Mouse (Mus musculus) v-Abl transformed pro-B cells (cell line): Measurements from ENCODE around the gene Sema3c.

Experiments used
- in situ Hi-C, 2 experiments: fragments of 400-800 bp; cut with MboI; formaldehyde crosslinking; loops; one replicate each; pipeline ENCODE4 v1.15.1; 2025; ENCODE audit not compliant: unreplicated experiment in 2 of 2

Gene Sema3c

GRCm38 (mm10) chr5:17639519-17639918, 65.4 kb downstream of the Sema3c start:
- in situ Hi-C loops: no loop called here

GRCm38 (mm10) chr5:17647643-17648226, 73.7 kb downstream of the Sema3c start:
- in situ Hi-C loops: no loop called here

- in situ Hi-C loops: no loop called here
Measured at GRCm38 (mm10) chr5:17648865-17649542, 74.9 kb downstream of the Sema3c start.

- in situ Hi-C loops: no loop called here
Measured at GRCm38 (mm10) chr5:17661223-17661622, 87.1 kb downstream of the Sema3c start.

- in situ Hi-C loops: no loop called here
Measured at GRCm38 (mm10) chr5:17671356-17671755, 97.3 kb downstream of the Sema3c start.

- in situ Hi-C loops: no loop called here
Measured at GRCm38 (mm10) chr5:17680862-17681261, 106.8 kb downstream of the Sema3c start.

GRCm38 (mm10) chr5:17689121-17689520, 115.0 kb downstream of the Sema3c start:
- in situ Hi-C loops: no loop called here

- in situ Hi-C loops: no loop called here
Measured at GRCm38 (mm10) chr5:17689604-17690003, 115.5 kb downstream of the Sema3c start.

GRCm38 (mm10) chr5:17695366-17695765, 121.3 kb downstream of the Sema3c start:
- in situ Hi-C loops: no loop called here

GRCm38 (mm10) chr5:17698905-17699304, 124.8 kb downstream of the Sema3c start:
- in situ Hi-C loops: no loop called here

GRCm38 (mm10) chr5:17704160-17704559, 130.1 kb downstream of the Sema3c start:
- in situ Hi-C loops: no loop called here

- in situ Hi-C loops: no loop called here
Measured at GRCm38 (mm10) chr5:17707086-17707485, 133.0 kb downstream of the Sema3c start.

GRCm38 (mm10) chr5:17712374-17712773, 138.3 kb downstream of the Sema3c start:
- in situ Hi-C loops: no loop called here

GRCm38 (mm10) chr5:17715206-17715605, 141.1 kb downstream of the Sema3c start:
- in situ Hi-C loops: no loop called here

- in situ Hi-C loops: no loop called here
Measured at GRCm38 (mm10) chr5:17720011-17720410, 145.9 kb downstream of the Sema3c start.

GRCm38 (mm10) chr5:17724031-17724430, 149.9 kb downstream of the Sema3c start:
- in situ Hi-C loops: no loop called here

GRCm38 (mm10) chr5:17728047-17728446, 154.0 kb downstream of the Sema3c start:
- in situ Hi-C loops: no loop called here

- in situ Hi-C loops: no loop called here
Measured at GRCm38 (mm10) chr5:17739805-17740204, 165.7 kb downstream of the Sema3c start.

- in situ Hi-C loops: no loop called here
Measured at GRCm38 (mm10) chr5:17746520-17746919, 172.4 kb downstream of the Sema3c start.

GRCm38 (mm10) chr5:17747143-17747542, 173.1 kb downstream of the Sema3c start:
- in situ Hi-C loops: no loop called here

GRCm38 (mm10) chr5:17748293-17748692, 174.2 kb downstream of the Sema3c start:
- in situ Hi-C loops: no loop called here

GRCm38 (mm10) chr5:17753471-17754005, 179.5 kb downstream of the Sema3c start:
- in situ Hi-C loops: loop anchor here (25.0 kb wide), 2 partner anchors 1441 to 1634 kb away; no protein-coding TSS in a partner anchor
